Mouse (Mus musculus): Measurements from ENCODE around the gene Gas7. TPM values are rescaled to one million over a fixed set of nuclear protein-coding genes. Genes with fewer than 3 reads are reported as not detected.

The Gas7 gene
- polyA plus RNA-seq, 1 experiment from 2014 or later: 8.4 TPM

- Histone ChIP-seq H3K9me3 (no peaks in the 10 kb centered on the region), H3K4me2 (no peak overlapping the region), H3K4me3 (no peak overlapping the region), H3K4me1 (peaks cover 37% of the 10 kb centered on the region), H3K36me3 (no peaks in the 10 kb centered on the region), H3K27ac (replicated peaks) (peak overlapping the region; percentile 36; the same call in 1 of the 2 replicates), H3K9ac (no peak overlapping the region), H3K27me3 (replicated peaks) (no peaks in the 10 kb centered on the region)
- ATAC-seq (ENCODE audit: extremely low read depth, insufficient number of reproducible peaks, low FRiP score, low TSS enrichment): no peak
- 40% methylated on average over 1 of the region's 1 CpGs for WGBS
Measured at GRCm38 (mm10) chr11:67536413-67536812, 81.2 kb downstream of the Gas7 start.

DNA sequence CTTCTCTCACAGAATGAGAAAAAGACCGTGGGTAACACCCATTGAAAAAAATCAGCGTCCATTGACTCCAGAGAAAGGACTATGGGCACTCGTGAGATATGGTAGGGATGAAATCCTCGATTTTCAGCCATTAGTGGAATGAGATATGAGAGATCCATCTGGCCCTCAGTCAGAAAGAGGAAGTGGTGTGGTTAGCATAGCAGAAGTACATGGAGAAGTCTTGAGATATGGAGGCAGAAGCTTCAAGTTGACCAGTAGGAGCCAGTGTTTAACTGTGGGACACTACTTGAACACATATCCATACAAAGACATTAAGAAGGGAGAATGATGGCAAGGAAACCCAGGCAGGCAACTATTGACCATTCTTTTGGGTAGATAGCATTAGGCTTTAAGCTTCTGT, 82.1 kb downstream of the Gas7 start:
- 78% methylated on average over 4 of the region's 4 CpGs for WGBS
- Histone ChIP-seq H3K4me2 (no peak overlapping the region), H3K9ac (no peak overlapping the region), H3K27ac (replicated peaks) (no peak overlapping the region), H3K9me3 (no peaks in the 10 kb centered on the region), H3K4me3 (no peak overlapping the region), H3K27me3 (replicated peaks) (no peaks in the 10 kb centered on the region), H3K4me1 (peaks cover 28% of the 10 kb centered on the region), H3K36me3 (no peaks in the 10 kb centered on the region)
- ATAC-seq (ENCODE audit: extremely low read depth, insufficient number of reproducible peaks, low FRiP score, low TSS enrichment): no peak

DNA sequence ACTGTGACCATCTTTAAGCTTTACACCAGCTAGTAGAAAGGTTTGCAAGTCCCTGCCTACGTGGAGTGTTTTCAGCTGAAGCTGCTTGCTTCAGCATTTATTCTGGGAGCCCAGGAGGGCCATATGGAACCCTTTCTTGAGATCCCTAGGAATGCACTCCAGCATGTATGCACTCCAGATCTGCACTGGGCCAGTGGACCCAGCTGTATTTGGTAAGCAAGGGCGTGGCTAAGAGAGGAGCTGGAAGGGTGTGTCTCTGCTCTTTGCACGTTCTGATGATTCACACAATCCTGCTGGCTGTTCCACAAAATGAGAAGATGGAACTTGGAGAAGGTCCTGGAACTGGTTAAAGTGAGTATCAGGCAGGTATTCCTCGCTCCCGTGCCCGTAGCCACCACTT, 83.3 kb downstream of the Gas7 start:
- 69% methylated on average over 6 of the region's 6 CpGs for WGBS
- no peak for ATAC-seq (ENCODE audit: extremely low read depth, insufficient number of reproducible peaks, low FRiP score, low TSS enrichment)
- no peak overlapping the region for H3K4me3 ChIP-seq
- no peaks in the 10 kb centered on the region for H3K27me3 ChIP-seq (replicated peaks)
- no peak overlapping the region for H3K9ac ChIP-seq
- H3K27ac ChIP-seq (replicated peaks): no peak overlapping the region
- no peaks in the 10 kb centered on the region for H3K9me3 ChIP-seq
- H3K4me2 ChIP-seq: no peak overlapping the region
- H3K36me3 ChIP-seq: no peaks in the 10 kb centered on the region
- H3K4me1 ChIP-seq: peaks cover 21% of the 10 kb centered on the region

GRCm38 (mm10) chr11:67544656-67545432, 89.6 kb downstream of the Gas7 start:
- Histone ChIP-seq H3K36me3 (no peaks in the 10 kb centered on the region), H3K9ac (peak overlapping the region; percentile 45), H3K4me1 (peaks cover 34% of the 10 kb centered on the region), H3K4me2 (peak overlapping the region; percentile 36), H3K27ac (replicated peaks) (peak overlapping the region; percentile 73), H3K27me3 (replicated peaks) (no peaks in the 10 kb centered on the region), H3K4me3 (no peak overlapping the region), H3K9me3 (no peaks in the 10 kb centered on the region)
- WGBS: 15% methylated on average over 11 of the region's 11 CpGs
- ATAC-seq (ENCODE audit: extremely low read depth, insufficient number of reproducible peaks, low FRiP score, low TSS enrichment): no peak

DNA sequence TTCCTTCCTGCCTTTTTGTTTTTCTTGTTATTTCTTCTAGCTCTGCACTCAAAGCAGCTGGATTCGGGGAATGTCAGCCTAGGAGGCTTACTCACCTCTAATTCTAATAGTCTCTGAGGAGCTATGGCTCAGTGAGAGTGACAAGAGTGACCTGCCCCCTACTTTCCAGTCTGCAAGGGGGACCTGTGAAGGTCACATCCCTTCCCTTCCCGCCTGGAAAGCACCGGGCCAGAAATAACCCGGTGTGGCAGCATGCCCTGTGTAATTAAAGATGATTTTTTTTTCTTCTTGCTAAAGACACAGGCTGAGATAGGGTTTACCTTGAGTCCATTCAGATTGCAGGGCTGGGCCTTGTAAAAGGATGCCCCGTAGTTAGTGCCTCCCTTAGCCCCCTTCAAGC, 91.3 kb downstream of the Gas7 start:
- Histone ChIP-seq H3K4me3 (no peak overlapping the region), H3K4me2 (no peak overlapping the region), H3K9ac (peak overlapping the region; percentile 1; the same call in 1 of the 2 replicates), H3K4me1 (peaks cover 44% of the 10 kb centered on the region), H3K27me3 (replicated peaks) (no peaks in the 10 kb centered on the region), H3K36me3 (no peaks in the 10 kb centered on the region), H3K27ac (replicated peaks) (peak overlapping the region; percentile 69), H3K9me3 (no peaks in the 10 kb centered on the region)
- ATAC-seq (ENCODE audit: extremely low read depth, insufficient number of reproducible peaks, low FRiP score, low TSS enrichment): no peak; the same call in 1 of the 2 replicates
- 16% methylated on average over 5 of the region's 5 CpGs for WGBS

DNA sequence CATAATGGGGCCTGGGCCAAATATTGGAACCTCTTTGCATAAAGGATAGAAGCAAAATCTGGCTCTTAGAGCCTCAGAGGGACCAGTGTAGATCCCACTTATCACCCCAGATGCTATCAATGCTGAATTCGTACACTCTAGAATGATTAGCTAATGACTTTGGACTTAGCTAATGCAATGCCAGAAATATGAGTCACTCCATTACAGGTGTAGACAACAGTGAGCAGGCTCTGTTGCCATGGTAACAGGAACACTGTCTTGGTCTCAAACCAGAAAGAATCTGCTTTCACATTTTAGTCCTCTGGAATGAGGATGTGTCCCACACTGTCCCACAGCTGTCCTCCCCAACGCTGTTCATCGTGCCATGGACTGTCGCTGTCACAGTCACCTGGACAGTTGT, 94.1 kb downstream of the Gas7 start:
- Histone ChIP-seq H3K4me3 (no peak overlapping the region), H3K4me1 (peaks cover 45% of the 10 kb centered on the region), H3K9me3 (no peaks in the 10 kb centered on the region), H3K36me3 (no peaks in the 10 kb centered on the region), H3K27me3 (replicated peaks) (no peaks in the 10 kb centered on the region), H3K27ac (replicated peaks) (0 out of 2 replicates have a peak overlapping the region, but pooled peaks have one; percentile 40), H3K4me2 (no peak overlapping the region), H3K9ac (no peak overlapping the region)
- WGBS: 52% methylated on average over 4 of the region's 4 CpGs
- no peak for ATAC-seq (ENCODE audit: extremely low read depth, insufficient number of reproducible peaks, low FRiP score, low TSS enrichment)

GRCm38 (mm10) chr11:67549762-67550488, 94.7 kb downstream of the Gas7 start:
- no peaks in the 10 kb centered on the region for H3K9me3 ChIP-seq
- no peak overlapping the region for H3K4me3 ChIP-seq
- 32% methylated on average over 13 of the region's 13 CpGs for WGBS
- no peaks in the 10 kb centered on the region for H3K27me3 ChIP-seq (replicated peaks)
- no peak for ATAC-seq (ENCODE audit: extremely low read depth, insufficient number of reproducible peaks, low FRiP score, low TSS enrichment)
- H3K4me2 ChIP-seq: peak overlapping the region; percentile 29
- H3K27ac ChIP-seq (replicated peaks): peak overlapping the region; percentile 40
- H3K9ac ChIP-seq: no peak overlapping the region
- peaks cover 45% of the 10 kb centered on the region for H3K4me1 ChIP-seq
- no peaks in the 10 kb centered on the region for H3K36me3 ChIP-seq

GRCm38 (mm10) chr11:67552400-67552799, 97.2 kb downstream of the Gas7 start:
- 77% methylated on average over 8 of the region's 8 CpGs for WGBS
- H3K4me2 ChIP-seq: no peak overlapping the region
- H3K36me3 ChIP-seq: no peaks in the 10 kb centered on the region
- no peak overlapping the region for H3K9ac ChIP-seq
- no peak for ATAC-seq (ENCODE audit: extremely low read depth, insufficient number of reproducible peaks, low FRiP score, low TSS enrichment)
- H3K27me3 ChIP-seq (replicated peaks): no peaks in the 10 kb centered on the region
- H3K9me3 ChIP-seq: no peaks in the 10 kb centered on the region
- no peak overlapping the region for H3K27ac ChIP-seq (replicated peaks)
- no peak overlapping the region for H3K4me3 ChIP-seq
- peaks cover 31% of the 10 kb centered on the region for H3K4me1 ChIP-seq

- no peaks in the 10 kb centered on the region for H3K9me3 ChIP-seq
- no peaks in the 10 kb centered on the region for H3K36me3 ChIP-seq
- no peak overlapping the region for H3K4me2 ChIP-seq
- 80% methylated on average over 6 of the region's 6 CpGs for WGBS
- no peak overlapping the region for H3K4me3 ChIP-seq
- no peaks in the 10 kb centered on the region for H3K27me3 ChIP-seq (replicated peaks)
- ATAC-seq (ENCODE audit: extremely low read depth, insufficient number of reproducible peaks, low FRiP score, low TSS enrichment): no peak
- no peak overlapping the region for H3K9ac ChIP-seq
- H3K4me1 ChIP-seq: peaks cover 42% of the 10 kb centered on the region
- no peak overlapping the region for H3K27ac ChIP-seq (replicated peaks)
Measured at GRCm38 (mm10) chr11:67554276-67554675, 99.0 kb downstream of the Gas7 start.

DNA sequence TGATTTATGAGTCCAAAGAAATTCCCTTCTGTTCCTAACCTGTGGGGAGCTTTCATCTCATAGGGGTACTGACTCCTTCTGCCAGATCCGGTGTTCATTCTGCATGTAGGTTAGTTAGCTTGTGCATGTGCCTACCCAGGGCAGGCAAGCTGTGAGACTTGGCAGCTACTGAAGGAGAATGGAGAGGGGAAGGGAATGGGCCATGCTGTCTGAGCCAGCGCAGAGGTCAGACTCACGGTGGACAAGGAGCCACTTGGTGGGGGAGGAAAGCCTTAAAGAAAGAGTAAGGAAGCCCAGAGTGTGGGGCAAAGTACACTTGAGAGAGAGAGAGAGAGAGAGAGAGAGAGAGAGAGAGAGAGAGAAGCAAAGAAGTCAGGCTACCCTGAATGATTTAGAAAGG, 101.1 kb downstream of the Gas7 start:
- Histone ChIP-seq H3K9me3 (no peaks in the 10 kb centered on the region), H3K36me3 (no peaks in the 10 kb centered on the region), H3K27me3 (replicated peaks) (no peaks in the 10 kb centered on the region), H3K4me3 (no peak overlapping the region), H3K4me1 (peaks cover 47% of the 10 kb centered on the region), H3K27ac (replicated peaks) (no peak overlapping the region), H3K4me2 (no peak overlapping the region), H3K9ac (no peak overlapping the region)
- 69% methylated on average over 3 of the region's 3 CpGs for WGBS
- ATAC-seq (ENCODE audit: extremely low read depth, insufficient number of reproducible peaks, low FRiP score, low TSS enrichment): no peak

DNA sequence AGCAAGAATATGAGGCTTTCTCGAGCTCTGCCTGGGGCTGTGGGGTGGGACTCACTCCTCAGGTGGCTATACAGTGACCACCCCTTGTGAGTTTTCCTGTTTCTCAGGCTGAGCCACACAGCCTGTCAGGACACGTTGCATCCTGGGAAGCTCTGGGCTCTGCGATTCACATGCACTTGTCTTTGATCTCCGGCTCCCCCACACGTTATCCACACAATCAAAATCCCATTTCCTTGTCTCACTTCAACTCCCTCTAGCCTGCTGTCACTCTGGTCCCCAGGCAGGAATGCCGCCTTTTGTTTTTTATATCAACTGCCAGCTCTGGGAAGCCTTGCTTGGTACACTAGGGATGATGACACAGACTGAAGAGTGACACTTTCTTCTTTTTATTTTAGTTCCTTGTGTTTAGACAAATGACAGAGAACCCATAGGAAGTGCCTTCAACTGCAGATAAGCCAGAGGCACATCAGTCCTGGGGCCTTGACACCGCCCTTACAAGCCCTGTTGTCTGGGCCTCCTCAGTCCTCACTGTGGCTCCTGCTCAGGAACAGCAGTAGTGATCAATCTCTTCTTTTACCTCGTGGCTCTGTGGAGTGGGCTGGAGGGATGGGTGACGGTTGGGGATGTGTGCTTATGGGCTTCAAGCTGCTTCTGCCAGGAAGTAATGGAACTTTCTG, 103.7 kb downstream of the Gas7 start:
- Histone ChIP-seq H3K27me3 (replicated peaks) (no peaks in the 10 kb centered on the region), H3K4me1 (peaks cover 67% of the 10 kb centered on the region), H3K27ac (replicated peaks) (peak overlapping the region; percentile 58), H3K9me3 (no peaks in the 10 kb centered on the region), H3K4me3 (no peak overlapping the region), H3K9ac (0 out of 2 replicates have a peak overlapping the region, but pooled peaks have one; percentile 62), H3K36me3 (no peaks in the 10 kb centered on the region), H3K4me2 (no peak overlapping the region)
- ATAC-seq (ENCODE audit: extremely low read depth, insufficient number of reproducible peaks, low FRiP score, low TSS enrichment): no peak
- 9% methylated on average over 9 of the region's 9 CpGs for WGBS
